Mouse (Mus musculus) brain, embryonic 14.5 days (tissue): ENCODE results near the gene Sp8.

Experiments used
- CTCF ChIP-seq: fragments of 200-500 bp; IDR thresholded peaks from 2 replicates; pipeline ENCODE4 v1.5.1; 2012; ENCODE audit warnings: inconsistent platforms, mild to moderate bottlenecking, moderate library complexity, borderline replicate concordance; ENCODE audit not compliant: insufficient read depth, insufficient read length; ENCODE audit errors: extremely low read depth
- POLR2A ChIP-seq: fragments of 200-500 bp; IDR thresholded peaks from 2 replicates; pipeline ENCODE4 v1.6.1; 2012; ENCODE audit warnings: mild to moderate bottlenecking, inconsistent platforms, borderline replicate concordance; ENCODE audit not compliant: poor library complexity, insufficient read depth, insufficient read length, severe bottlenecking; ENCODE audit errors: extremely low read depth

DNA sequence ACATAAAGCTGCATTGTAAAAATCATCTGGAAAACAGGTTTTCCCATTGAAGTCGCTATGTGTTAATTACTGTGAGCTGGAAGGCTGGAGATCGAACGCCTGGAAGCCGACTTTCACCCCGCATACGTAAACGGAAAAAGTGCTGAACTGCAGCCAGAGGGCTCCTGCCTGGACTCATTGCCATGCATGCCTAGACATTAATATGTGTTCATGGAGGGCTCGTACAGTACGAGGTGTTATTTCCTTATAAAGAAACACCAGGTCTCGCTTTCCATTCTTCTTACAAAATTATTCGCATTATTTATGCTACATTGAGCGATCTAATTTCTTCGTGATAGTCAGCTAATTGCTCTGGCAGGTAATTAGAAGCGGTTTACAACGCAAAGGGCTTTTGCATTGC lies 5.8 kb upstream of the Sp8 start:
- TF ChIP-seq CTCF: no peak
- TF ChIP-seq POLR2A: no peak
